Mouse (Mus musculus) right cerebral cortex, adult 2 months (tissue): ENCODE data around the gene Gm28036.

ENCODE experiments used
- DNase-seq, 2 experiments: peaks; one replicate each; pipeline ENCODE4 v3.0.0; 2021 to 2022; ENCODE audit warnings: low spot score in 2 of 2

The Gm28036 gene

GRCm38 (mm10) chr2:156084541-156084940 lies 42.4 kb downstream of the Gm28036 start:
- no peak for DNase-seq

- no peak for DNase-seq
These were observed 46.5 kb downstream of the Gm28036 start for GRCm38 (mm10) chr2:156080391-156080790.

GRCm38 (mm10) chr2:156079674-156080073 lies 47.2 kb downstream of the Gm28036 start:
- DNase-seq = no peak

- DNase-seq = no peak
These were observed 47.7 kb downstream of the Gm28036 start for GRCm38 (mm10) chr2:156079183-156079560.

- no peak for DNase-seq
These were observed 48.3 kb downstream of the Gm28036 start for GRCm38 (mm10) chr2:156078421-156079182.

- no peak for DNase-seq
These were observed 49.4 kb downstream of the Gm28036 start for GRCm38 (mm10) chr2:156077461-156077860.

- DNase-seq = no peak
These were observed 53.2 kb downstream of the Gm28036 start for GRCm38 (mm10) chr2:156073725-156074124.

GRCm38 (mm10) chr2:156071236-156071635 lies 55.7 kb downstream of the Gm28036 start:
- DNase-seq = no peak

- DNase-seq = no peak
These were observed 59.0 kb downstream of the Gm28036 start for GRCm38 (mm10) chr2:156067916-156068315.

- no peak for DNase-seq
These were observed 60.8 kb downstream of the Gm28036 start for GRCm38 (mm10) chr2:156066126-156066525.

- DNase-seq = peak; percentile 49 to 70
These were observed 61.5 kb downstream of the Gm28036 start, which contains the start of gene Spag4 for GRCm38 (mm10) chr2:156065099-156066041. TSS of gene Spag4 (plus strand) at chr2:156065175.

GRCm38 (mm10) chr2:156052816-156053215 lies 74.1 kb downstream of the Gm28036 start, which contains the start of gene Fer1l4:
TSS of gene Fer1l4 (minus strand) at chr2:156052947.
- DNase-seq = no peak

- DNase-seq = no peak
These were observed 79.0 kb downstream of the Gm28036 start for GRCm38 (mm10) chr2:156047929-156048328.

GRCm38 (mm10) chr2:156042903-156043302 lies 84.0 kb downstream of the Gm28036 start:
- DNase-seq = no peak

GRCm38 (mm10) chr2:156039390-156039789 lies 87.5 kb downstream of the Gm28036 start:
- DNase-seq = no peak

- no peak for DNase-seq
These were observed 101.4 kb downstream of the Gm28036 start for GRCm38 (mm10) chr2:156025482-156025881.
